In the genomic region with DNA sequence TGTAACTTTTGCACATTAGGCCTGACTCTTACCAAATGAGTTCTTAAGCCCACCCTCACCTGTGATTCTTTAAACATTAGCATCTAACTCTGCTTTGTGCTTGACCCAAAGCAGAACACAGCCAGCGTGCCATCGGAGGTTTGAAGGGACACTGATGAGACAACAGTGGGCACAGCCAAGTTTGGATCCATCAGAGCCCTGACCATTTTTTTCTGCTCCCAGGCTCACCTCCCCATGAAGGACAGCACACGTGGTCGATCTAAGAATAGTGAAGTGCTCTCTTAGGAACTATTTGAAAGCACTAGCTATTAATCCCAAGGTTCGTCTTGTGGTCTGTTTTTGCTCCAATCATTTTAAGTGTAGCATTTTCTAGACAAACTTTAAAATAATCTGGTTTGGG, we compare ENCODE assay signal across 25 mouse cellular contexts.
"Had no signal": no experiment of that assay in that cellular context is flagged by ENCODE, and none has a peak within 500 bp of the region (broad histone marks: within the 10 kb centered on the region; RNA-seq: fewer than 3 reads in every experiment).

No protein-coding gene starts in this region.

- H3K4me1 ChIP-seq: hindbrain, embryonic 10.5 days; intestine, embryonic 15.5 days; liver, embryonic 13.5 days; liver, embryonic 15.5 days had no signal

- H3K4me2 ChIP-seq: heart, embryonic 12.5 days; hindbrain, embryonic 12.5 days; hindbrain, embryonic 14.5 days; intestine, embryonic 15.5 days; limb, embryonic 12.5 days; liver, embryonic 11.5 days; liver, embryonic 13.5 days; liver, embryonic 15.5 days had no signal

- H3K9me3 ChIP-seq: heart, embryonic 12.5 days; hindbrain, embryonic 10.5 days; hindbrain, embryonic 12.5 days; intestine, embryonic 15.5 days; limb, embryonic 10.5 days; limb, embryonic 12.5 days; liver, embryonic 13.5 days; liver, embryonic 15.5 days had no signal

- H3K4me3 ChIP-seq: heart, embryonic 12.5 days; hindbrain, embryonic 10.5 days; hindbrain, embryonic 12.5 days; intestine, embryonic 15.5 days; layer of hippocampus, adult 2 months; left cerebral cortex, adult 2 months; limb, embryonic 10.5 days; limb, embryonic 12.5 days; liver, embryonic 13.5 days; liver, embryonic 15.5 days had no signal

- H3K27ac ChIP-seq: hindbrain, embryonic 10.5 days; hindbrain, embryonic 12.5 days; hindbrain, embryonic 14.5 days; intestine, embryonic 15.5 days; layer of hippocampus, adult 2 months; left cerebral cortex, adult 2 months; limb, embryonic 10.5 days; limb, embryonic 12.5 days; liver, embryonic 13.5 days; liver, embryonic 15.5 days had no signal

- H3K36me3 ChIP-seq: heart, embryonic 12.5 days; hindbrain, embryonic 12.5 days; intestine, embryonic 15.5 days; limb, embryonic 10.5 days; limb, embryonic 12.5 days; liver, embryonic 13.5 days; liver, embryonic 15.5 days had no signal

- ATAC-seq: hindbrain, embryonic 16.5 days; inflammation-experienced regulatory T-cells, adult 6 months; intestine, embryonic 15.5 days; intestine, postnatal 0 days; liver, postnatal 0 days had no signal

- DNase-seq: gastrocnemius, postnatal 14 days; heart, postnatal 14 days; heart, postnatal 4 days; kidney, adult 18-20 months; kidney, adult 8-10 months; kidney, postnatal 10 days; kidney, postnatal 25 days; kidney, postnatal 4 days; liver; liver, embryonic 13.5 days; liver, postnatal 0 days had no signal

- H3K9ac ChIP-seq: heart, embryonic 12.5 days; hindbrain, embryonic 12.5 days; hindbrain, embryonic 14.5 days; intestine, embryonic 15.5 days; limb, embryonic 12.5 days; liver, embryonic 13.5 days; liver, embryonic 15.5 days; liver, postnatal 0 days had no signal
